Mouse (Mus musculus) hindbrain, embryonic 13.5 days (tissue): ENCODE data around the gene Det1. TPM values are rescaled to one million over a fixed set of nuclear protein-coding genes. Genes with fewer than 3 reads are reported as not detected.

Source experiments
- ATAC-seq: fragments of 200-750 bp; cut with Nextera tagmentation; 2 replicates; pipeline ENCODE4 v1.8.0; 2017; ENCODE audit warnings: moderate TSS enrichment; ENCODE audit not compliant: low FRiP score
- H3K27ac ChIP-seq: fragments of 300-500 bp; sonication (generic); 2 replicates; pipeline ENCODE4 v1.5.1; 2015; ENCODE audit warnings: inconsistent platforms, mild to moderate bottlenecking, moderate library complexity
- H3K27me3 ChIP-seq: fragments of 300-500 bp; sonication (generic); 2 replicates; pipeline ENCODE4 v1.6.1; 2015; ENCODE audit warnings: mild to moderate bottlenecking, inconsistent platforms
- H3K36me3 ChIP-seq: fragments of 300-500 bp; sonication (generic); 2 replicates; pipeline ENCODE4 v1.6.1; 2015; ENCODE audit warnings: mild to moderate bottlenecking, inconsistent platforms
- H3K4me1 ChIP-seq: fragments of 300-500 bp; sonication (generic); replicated peaks from 2 replicates; pipeline ENCODE4 v1.6.1; 2015; ENCODE audit warnings: inconsistent platforms
- H3K4me2 ChIP-seq: fragments of 300-500 bp; sonication (generic); 2 replicates; pipeline ENCODE4 v1.6.1; 2015; ENCODE audit warnings: inconsistent platforms, mild to moderate bottlenecking, moderate library complexity
- H3K4me3 ChIP-seq: fragments of 300-500 bp; sonication (generic); 2 replicates; pipeline ENCODE4 v1.5.1; 2015; ENCODE audit warnings: mild to moderate bottlenecking, inconsistent platforms
- H3K9ac ChIP-seq: fragments of 300-500 bp; sonication (generic); 2 replicates; pipeline ENCODE4 v1.6.1; 2015; ENCODE audit warnings: mild to moderate bottlenecking, inconsistent platforms
- H3K9me3 ChIP-seq: fragments of 300-500 bp; sonication (generic); 2 replicates; pipeline ENCODE4 v1.6.1; 2016; ENCODE audit warnings: inconsistent platforms
- whole genome bisulfite sequencing: fragments of 180-500 bp; shearing (Covaris S2); methylation state at CpG from one replicate; pipeline ENCODE4 v1.1.7; 2015; 5-methylcytosine and 5-hydroxymethylcytosine counted together
- polyA plus RNA-seq: library from polyadenylated mRNA; unstranded; fragments of >200 nt; fragmentation: Nextera tagmentation; extraction: Ambion mirVana; gene quantifications from 2 replicates; pipeline ENCODE4 v1.2.1, GENCODE M21; 2015

The Det1 gene
- polyA plus RNA-seq, 1 experiment from 2014 or later, result 15.5 TPM

GRCm38 (mm10) chr7:78882469-78882837 is 35.4 kb upstream of the Det1 start:
- Histone ChIP-seq H3K27ac (peak overlapping the region; percentile 91), H3K9ac (peak overlapping the region; percentile 81), H3K4me3 (peak overlapping the region; percentile 67), H3K27me3 (no peaks in the 10 kb centered on the region; the same call in 1 of the 2 replicates), H3K4me1 (peaks cover 59% of the 10 kb centered on the region), H3K36me3 (no peaks in the 10 kb centered on the region), H3K9me3 (no peaks in the 10 kb centered on the region), H3K4me2 (peak overlapping the region; percentile 75)
- ATAC-seq, result peak; percentile 78
- WGBS, result 2% methylated on average over 23 of the region's 23 CpGs

DNA sequence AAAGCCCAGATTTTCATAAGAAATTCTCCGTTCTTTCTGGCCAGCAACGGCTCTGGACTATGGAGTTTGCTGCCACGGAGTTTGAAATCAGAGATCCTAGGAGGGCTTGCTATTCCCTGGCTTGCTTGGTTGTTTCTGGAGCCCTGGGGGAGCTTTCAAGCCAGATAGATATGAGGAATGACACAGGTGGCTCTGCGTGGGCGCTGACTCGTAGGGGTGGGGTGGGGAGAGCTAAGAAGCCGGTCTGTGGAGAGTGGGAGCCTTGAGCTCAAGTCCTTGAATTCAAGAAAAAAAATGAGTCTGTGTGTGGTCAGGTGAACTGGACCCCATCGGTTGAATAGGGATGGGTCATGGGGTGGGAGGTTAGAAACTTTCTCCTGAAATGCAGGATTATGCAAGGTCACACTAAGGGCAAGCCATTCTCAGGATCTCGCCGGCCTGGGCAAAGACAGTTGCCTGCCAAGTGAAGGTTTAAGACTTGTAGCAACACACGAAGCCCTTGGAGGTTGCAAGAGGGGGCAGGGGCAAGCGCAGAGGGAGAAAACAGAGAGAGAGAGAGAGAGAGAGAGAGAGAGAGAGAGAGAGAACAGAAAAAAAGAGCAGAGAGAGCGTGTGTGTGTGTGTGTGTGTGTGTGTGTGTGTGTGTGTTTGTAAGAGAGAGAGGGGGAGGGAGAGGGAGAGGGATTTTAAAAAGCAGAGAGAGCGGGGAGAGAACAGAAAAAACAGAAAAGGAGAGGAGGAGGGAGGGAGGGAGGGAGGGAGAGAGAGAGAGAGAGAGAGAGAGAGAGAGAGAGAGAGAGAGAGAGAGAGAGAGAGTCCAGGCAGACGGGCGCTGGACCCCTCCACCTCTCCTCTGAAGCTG is 34.8 kb upstream of the Det1 start:
- no peaks in the 10 kb centered on the region for H3K9me3 ChIP-seq
- H3K4me1 ChIP-seq, result peaks cover 53% of the 10 kb centered on the region
- ATAC-seq, result no peak
- peak overlapping the region; percentile 75 for H3K4me2 ChIP-seq
- no peaks in the 10 kb centered on the region; the same call in 1 of the 2 replicates for H3K27me3 ChIP-seq
- peak overlapping the region; percentile 91 for H3K27ac ChIP-seq
- H3K9ac ChIP-seq, result peak overlapping the region; percentile 81
- peak overlapping the region; percentile 67 for H3K4me3 ChIP-seq
- H3K36me3 ChIP-seq, result no peaks in the 10 kb centered on the region
- WGBS, result 6% methylated on average over 15 of the region's 16 CpGs

DNA sequence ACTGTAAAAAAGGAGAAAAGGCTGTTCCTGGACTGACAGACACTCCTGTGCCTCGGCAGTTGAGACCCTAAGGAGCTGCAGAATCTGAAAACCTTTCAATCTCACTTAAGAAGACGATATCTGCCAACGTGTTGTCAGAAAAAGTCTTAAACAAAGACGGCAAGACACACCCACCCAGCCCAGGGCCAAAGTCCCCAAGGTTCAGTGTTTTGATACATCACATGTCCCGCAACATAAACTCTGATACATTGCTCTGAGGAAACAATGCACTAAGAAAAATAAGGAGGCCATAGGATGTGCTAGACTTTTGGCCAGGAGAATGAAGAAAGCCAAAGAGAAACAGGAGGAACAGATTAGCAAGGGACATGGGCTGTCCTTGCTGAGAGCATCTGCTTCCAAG is 25.8 kb upstream of the Det1 start:
- Histone ChIP-seq H3K4me1 (no peaks in the 10 kb centered on the region), H3K27me3 (no peaks in the 10 kb centered on the region), H3K27ac (no peak overlapping the region), H3K9me3 (no peaks in the 10 kb centered on the region), H3K4me3 (no peak overlapping the region), H3K4me2 (no peak overlapping the region), H3K9ac (no peak overlapping the region), H3K36me3 (no peaks in the 10 kb centered on the region)
- no peak for ATAC-seq
- WGBS, result 76% methylated on average over 5 of the region's 5 CpGs

- WGBS, result 82% methylated on average over 6 of the region's 6 CpGs
- ATAC-seq, result no peak
- no peaks in the 10 kb centered on the region for H3K36me3 ChIP-seq
Observed at GRCm38 (mm10) chr7:78872366-78872765, 25.3 kb upstream of the Det1 start.

GRCm38 (mm10) chr7:78868731-78869130 is 21.7 kb upstream of the Det1 start:
- WGBS, result 78% methylated on average over 4 of the region's 5 CpGs
- Histone ChIP-seq H3K4me1 (peaks cover 12% of the 10 kb centered on the region; the same call in 1 of the 2 replicates), H3K4me2 (no peak overlapping the region), H3K9ac (no peak overlapping the region), H3K9me3 (no peaks in the 10 kb centered on the region), H3K36me3 (no peaks in the 10 kb centered on the region), H3K27ac (no peak overlapping the region), H3K4me3 (no peak overlapping the region), H3K27me3 (no peaks in the 10 kb centered on the region)
- no peak for ATAC-seq

More at GRCm38 (mm10) chr7:78872366-78872765, 25.3 kb upstream of the Det1 start:
- H3K9me3 ChIP-seq, result no peaks in the 10 kb centered on the region
- no peak overlapping the region for H3K9ac ChIP-seq
- H3K27me3 ChIP-seq, result no peaks in the 10 kb centered on the region
- H3K4me2 ChIP-seq, result no peak overlapping the region
- H3K4me1 ChIP-seq, result 0 out of 2 replicates have a peak, but pooled peaks cover 1% of the 10 kb centered on the region
- no peak overlapping the region for H3K27ac ChIP-seq
- H3K4me3 ChIP-seq, result no peak overlapping the region

- H3K9ac ChIP-seq, result no peak overlapping the region
- 64% methylated on average over 12 of the region's 12 CpGs for WGBS
- no peak overlapping the region for H3K4me2 ChIP-seq
- H3K9me3 ChIP-seq, result no peaks in the 10 kb centered on the region
- no peaks in the 10 kb centered on the region for H3K27me3 ChIP-seq
- ATAC-seq, result no peak
- no peak overlapping the region for H3K27ac ChIP-seq
- H3K36me3 ChIP-seq, result no peaks in the 10 kb centered on the region
- H3K4me3 ChIP-seq, result no peak overlapping the region
- peaks cover 13% of the 10 kb centered on the region; the same call in 1 of the 2 replicates for H3K4me1 ChIP-seq
Observed at GRCm38 (mm10) chr7:78865212-78865949, 18.3 kb upstream of the Det1 start.

DNA sequence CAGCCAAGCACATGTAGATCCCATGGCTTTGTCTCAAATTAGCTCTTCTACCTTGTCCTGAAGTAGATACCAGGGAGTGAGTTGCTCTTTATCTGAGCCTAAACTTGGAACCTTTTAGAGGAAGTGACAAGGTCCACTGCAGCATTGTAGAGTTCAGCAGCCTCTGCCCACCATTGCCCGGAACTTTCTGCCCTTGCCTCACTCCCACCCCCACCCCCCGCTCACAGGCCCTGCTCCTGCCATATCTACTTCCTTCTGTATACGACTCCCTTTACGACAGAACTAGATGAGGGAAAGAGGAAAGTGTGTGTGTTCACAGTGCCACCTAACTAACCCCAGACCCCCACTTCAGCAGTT is 17.4 kb upstream of the Det1 start:
- no peaks in the 10 kb centered on the region for H3K36me3 ChIP-seq
- H3K27me3 ChIP-seq, result no peaks in the 10 kb centered on the region
- 83% methylated on average over 4 of the region's 4 CpGs for WGBS
- no peak overlapping the region for H3K27ac ChIP-seq
- H3K9ac ChIP-seq, result no peak overlapping the region
- H3K9me3 ChIP-seq, result no peaks in the 10 kb centered on the region
- ATAC-seq, result no peak
- H3K4me3 ChIP-seq, result no peak overlapping the region
- H3K4me1 ChIP-seq, result peaks cover 13% of the 10 kb centered on the region; the same call in 1 of the 2 replicates
- H3K4me2 ChIP-seq, result no peak overlapping the region

DNA sequence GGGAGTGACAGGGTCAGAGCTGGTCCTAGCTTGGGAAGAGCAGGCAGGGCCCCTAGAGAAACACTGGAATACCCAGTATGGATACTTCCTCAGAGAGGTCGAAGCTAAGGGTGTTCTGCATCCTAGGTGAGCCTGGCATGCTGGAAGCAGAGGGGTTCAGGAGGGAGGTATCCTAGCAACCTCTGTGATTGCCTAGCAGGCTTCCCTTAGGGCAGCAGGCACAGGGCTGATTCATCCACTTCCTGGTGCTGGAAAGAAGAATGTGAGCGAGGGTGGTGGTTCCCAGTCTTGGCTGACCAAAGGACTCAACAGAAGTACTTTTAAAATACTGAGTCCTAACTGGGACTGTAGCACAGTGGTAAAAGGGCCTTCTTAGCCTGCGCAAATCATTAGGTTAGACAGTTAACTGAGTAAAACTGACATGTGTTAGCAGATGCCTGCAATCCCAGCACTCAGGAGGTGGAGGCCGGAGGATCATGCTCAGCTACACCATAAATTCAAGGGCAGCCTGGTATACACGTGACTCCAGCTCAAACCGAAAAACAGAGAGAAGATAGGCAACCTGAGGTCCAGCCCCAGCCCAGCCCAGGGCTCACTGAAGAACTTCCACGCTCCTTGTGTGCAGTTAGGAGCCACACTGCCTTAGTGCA is 16.9 kb upstream of the Det1 start:
- Histone ChIP-seq H3K4me3 (no peak overlapping the region), H3K4me2 (no peak overlapping the region), H3K27ac (no peak overlapping the region), H3K4me1 (peaks cover 13% of the 10 kb centered on the region; the same call in 1 of the 2 replicates), H3K9me3 (no peaks in the 10 kb centered on the region), H3K36me3 (no peaks in the 10 kb centered on the region), H3K27me3 (no peaks in the 10 kb centered on the region), H3K9ac (no peak overlapping the region)
- no peak for ATAC-seq
- WGBS, result 82% methylated on average over 7 of the region's 7 CpGs

DNA sequence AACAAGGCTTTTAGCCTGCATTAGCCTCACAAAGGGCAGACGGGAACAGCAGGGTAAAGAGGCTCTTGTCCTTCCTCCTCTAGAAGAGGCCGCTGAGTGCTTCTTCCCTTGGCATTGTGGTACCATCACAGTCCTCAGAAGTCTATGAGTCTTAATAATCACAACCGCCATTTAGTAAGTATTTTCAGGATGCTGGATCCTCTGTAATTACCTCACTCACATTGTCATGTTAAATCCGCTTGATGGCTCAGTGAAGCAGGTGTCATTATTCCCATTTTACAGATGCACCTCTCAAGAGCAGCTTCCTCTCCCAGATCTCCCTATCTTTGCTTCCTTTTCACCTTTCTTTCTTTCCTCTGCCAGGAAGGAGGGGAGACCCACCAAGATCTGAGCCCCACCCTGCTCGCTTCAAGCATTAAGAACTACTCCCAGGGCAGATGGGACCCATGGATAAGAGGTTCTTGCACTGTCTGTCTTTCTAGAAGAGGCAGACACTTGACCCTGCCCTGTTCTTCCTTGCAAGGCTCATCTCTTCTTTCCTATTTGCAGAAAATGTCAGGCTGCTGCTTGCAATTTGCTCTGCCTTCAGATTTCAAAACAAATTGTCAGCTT is 8.1 kb upstream of the Det1 start:
- Histone ChIP-seq H3K9ac (no peak overlapping the region), H3K4me1 (no peaks in the 10 kb centered on the region), H3K4me2 (no peak overlapping the region), H3K36me3 (no peaks in the 10 kb centered on the region), H3K27me3 (0 out of 2 replicates have a peak, but pooled peaks cover 10% of the 10 kb centered on the region), H3K4me3 (no peak overlapping the region), H3K27ac (no peak overlapping the region), H3K9me3 (no peaks in the 10 kb centered on the region)
- WGBS, result 71% methylated on average over 5 of the region's 5 CpGs
- ATAC-seq, result no peak

DNA sequence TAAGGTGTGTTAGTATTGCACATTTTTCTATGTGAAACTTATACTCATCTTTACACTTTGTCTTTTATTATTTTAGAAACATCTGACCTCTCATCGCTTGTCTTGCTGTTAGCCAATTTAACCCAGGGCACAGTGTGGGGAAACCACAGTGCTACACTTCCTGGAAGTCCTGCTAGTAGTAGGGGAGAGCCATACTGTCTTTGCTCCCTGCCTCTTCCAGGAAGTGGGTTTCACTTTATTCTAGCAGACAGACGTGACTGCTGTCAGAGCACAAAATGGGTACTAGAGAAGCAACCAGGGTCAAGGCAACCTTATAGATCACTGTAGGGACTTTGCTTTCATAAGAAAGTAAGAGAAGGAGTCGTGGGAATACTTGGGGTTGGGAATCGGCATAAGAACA is 7.0 kb upstream of the Det1 start:
- Histone ChIP-seq H3K27ac (no peak overlapping the region), H3K4me3 (no peak overlapping the region), H3K4me1 (no peaks in the 10 kb centered on the region), H3K9me3 (no peaks in the 10 kb centered on the region), H3K9ac (no peak overlapping the region), H3K27me3 (peaks cover 15% of the 10 kb centered on the region; the same call in 1 of the 2 replicates), H3K4me2 (no peak overlapping the region), H3K36me3 (no peaks in the 10 kb centered on the region)
- 68% methylated on average over 4 of the region's 4 CpGs for WGBS
- no peak for ATAC-seq

GRCm38 (mm10) chr7:78846066-78846716 is 872 bp downstream of the Det1 start:
- Histone ChIP-seq H3K27ac (peak overlapping the region; percentile 89), H3K4me1 (peaks cover 13% of the 10 kb centered on the region), H3K4me3 (peak overlapping the region; percentile 79), H3K4me2 (peak overlapping the region; percentile 63), H3K36me3 (peaks cover 28% of the 10 kb centered on the region), H3K9ac (peak overlapping the region; percentile 96), H3K9me3 (no peaks in the 10 kb centered on the region), H3K27me3 (peaks cover 7% of the 10 kb centered on the region; the same call in 1 of the 2 replicates)
- WGBS, result 37% methylated on average over 12 of the region's 12 CpGs
- ATAC-seq, result no peak
